Mouse (Mus musculus) CH12.LX (cell line): ENCODE data around the gene Gm21969. TPM values are rescaled to one million over a fixed set of nuclear protein-coding genes. Genes with fewer than 3 reads are reported as not detected.

Experiments used
- DNase-seq: peaks from one replicate; pipeline ENCODE4 v3.0.0-alpha.2; 2013; ENCODE audit errors: extremely low read depth
- H3K27ac ChIP-seq: 2 replicates; pipeline ENCODE4 v1.5.1; 2012; ENCODE audit warnings: low read depth, mild to moderate bottlenecking, control low read depth, moderate library complexity; ENCODE audit not compliant: insufficient read depth
- H3K27me3 ChIP-seq: replicated peaks from 2 replicates; pipeline ENCODE3; 2012; ENCODE audit warnings: inconsistent platforms
- H3K36me3 ChIP-seq, 2 experiments: replicated peaks in 1 of 2; 2 replicates each; pipeline versions ENCODE3 to v1.6.1; 2012; ENCODE audit warnings: inconsistent platforms in 1 of 2, low read length in 1 of 2, mild to moderate bottlenecking in 1 of 2, mixed read lengths in 1 of 2, moderate library complexity in 1 of 2; ENCODE audit not compliant: control insufficient read depth in 1 of 2, insufficient read depth in 1 of 2
- H3K4me1 ChIP-seq, 2 experiments: 2 replicates each; pipeline ENCODE4 v1.6.1; 2012; ENCODE audit warnings: inconsistent platforms in 1 of 2, moderate library complexity in 1 of 2; ENCODE audit not compliant: insufficient read depth in 2 of 2, control insufficient read depth in 1 of 2
- H3K4me2 ChIP-seq: 2 replicates; pipeline ENCODE4 v1.6.1; 2012; ENCODE audit warnings: low read depth, mild to moderate bottlenecking, control low read depth; ENCODE audit not compliant: poor library complexity, insufficient read depth, severe bottlenecking
- H3K4me3 ChIP-seq, 3 experiments: fragments of 150-350 bp in 1 of 3; sonication (generic) in 1 of 3; replicated peaks in 1 of 3; 2 replicates each; pipeline versions ENCODE3 to v1.5.1; 2011 to 2012; ENCODE audit warnings: low read depth in 2 of 3, low read length in 2 of 3, mild to moderate bottlenecking in 2 of 3, moderate library complexity in 2 of 3, control low read depth in 1 of 3, improper control_type of control experiment in 1 of 3, inconsistent platforms in 1 of 3, mixed read lengths in 1 of 3; ENCODE audit not compliant: poor library complexity in 1 of 3
- H3K79me2 ChIP-seq: replicated peaks from 2 replicates; pipeline ENCODE4 v1.6.1; 2012; ENCODE audit warnings: mild to moderate bottlenecking, moderate library complexity; ENCODE audit not compliant: control insufficient read depth, poor library complexity, insufficient read depth, severe bottlenecking; ENCODE audit errors: extremely low read depth
- H3K9ac ChIP-seq: 2 replicates; pipeline ENCODE4 v1.6.1; 2012; ENCODE audit warnings: low read depth, mild to moderate bottlenecking, control low read depth, moderate library complexity; ENCODE audit not compliant: insufficient read depth
- H3K9me3 ChIP-seq: replicated peaks from 2 replicates; pipeline ENCODE3; 2012; ENCODE audit warnings: low read length, inconsistent platforms, mixed read lengths
- CHD1 ChIP-seq: IDR thresholded peaks from 2 replicates; pipeline ENCODE4 v1.6.1; 2012; ENCODE audit warnings: low read depth, low read length, improper control_type of control experiment, inconsistent platforms
- CTCF ChIP-seq, 2 experiments: IDR thresholded peaks in 1 of 2; conservative IDR thresholded peaks in 1 of 2; 2 replicates each; pipeline ENCODE4 v1.5.1; 2011 to 2012; ENCODE audit warnings: low read depth in 2 of 2, low read length in 2 of 2, improper control_type of control experiment in 1 of 2, inconsistent platforms in 1 of 2, mild to moderate bottlenecking in 1 of 2, moderate library complexity in 1 of 2
- E2F4 ChIP-seq: IDR thresholded peaks from 2 replicates; pipeline ENCODE4 v1.6.1; 2011; ENCODE audit warnings: low read depth, low read length, improper control_type of control experiment; ENCODE audit not compliant: insufficient replicate concordance
- ELF1 ChIP-seq: IDR thresholded peaks from 2 replicates; pipeline ENCODE4 v1.6.1; 2014; ENCODE audit warnings: low read depth, mild to moderate bottlenecking, inconsistent platforms, low read length, improper control_type of control experiment
- ETS1 ChIP-seq: conservative IDR thresholded peaks from 2 replicates; pipeline ENCODE4 v1.6.1; 2012; ENCODE audit warnings: low read depth, mild to moderate bottlenecking, inconsistent platforms, low read length, improper control_type of control experiment, moderate library complexity
- HCFC1 ChIP-seq: IDR thresholded peaks from 2 replicates; pipeline ENCODE4 v1.6.1; 2012; ENCODE audit warnings: low read depth, mild to moderate bottlenecking, inconsistent platforms, low read length, improper control_type of control experiment
- IRF4 ChIP-seq: IDR thresholded peaks from 2 replicates; pipeline ENCODE4 v1.6.1; 2014; ENCODE audit warnings: low read depth, mild to moderate bottlenecking, inconsistent platforms, low read length, improper control_type of control experiment
- MAZ ChIP-seq: IDR thresholded peaks from 2 replicates; pipeline ENCODE4 v1.6.1; 2012; ENCODE audit warnings: low read depth, mild to moderate bottlenecking, inconsistent platforms, low read length, improper control_type of control experiment, moderate library complexity
- MYC ChIP-seq: IDR thresholded peaks from 2 replicates; pipeline ENCODE4 v1.6.1; 2011; ENCODE audit warnings: low read depth, mild to moderate bottlenecking, improper control_type of control experiment, low read length
- NRF1 ChIP-seq: IDR thresholded peaks from 2 replicates; pipeline ENCODE4 v1.6.1; 2014; ENCODE audit warnings: low read depth, mild to moderate bottlenecking, inconsistent platforms, low read length, improper control_type of control experiment, moderate library complexity
- POLR2A ChIP-seq: IDR thresholded peaks from 2 replicates; pipeline ENCODE4 v1.6.1; 2011; ENCODE audit warnings: low read depth, mild to moderate bottlenecking, improper control_type of control experiment, low read length
- RAD21 ChIP-seq: IDR thresholded peaks from 2 replicates; pipeline ENCODE4 v1.6.1; 2011; ENCODE audit warnings: low read depth, mild to moderate bottlenecking, low read length, improper control_type of control experiment, moderate library complexity
- SMC3 ChIP-seq: IDR thresholded peaks from 2 replicates; pipeline ENCODE4 v1.6.1; 2011; ENCODE audit warnings: low read depth, low read length, improper control_type of control experiment
- TBP ChIP-seq: conservative IDR thresholded peaks from 2 replicates; pipeline ENCODE4 v1.6.1; 2011; ENCODE audit warnings: low read depth, low read length, improper control_type of control experiment
- ZC3H11A ChIP-seq: IDR thresholded peaks from 2 replicates; pipeline ENCODE4 v1.6.1; 2012; ENCODE audit warnings: low read depth, mild to moderate bottlenecking, inconsistent platforms, low read length, improper control_type of control experiment
- ZKSCAN1 ChIP-seq: IDR thresholded peaks from 2 replicates; pipeline ENCODE4 v1.6.1; 2012; ENCODE audit warnings: low read depth, inconsistent platforms, low read length, improper control_type of control experiment, borderline replicate concordance
- dilution Hi-C: fragments of 300-500 bp; cut with MboI; formaldehyde crosslinking; loops from 2 replicates; pipeline ENCODE4 v1.14.3; 2020; ENCODE audit warnings: low sequenced_read_pairs; ENCODE audit not compliant: extremely low pct_unique_long_range_greater_than_20kb, extremely low pct_ligation_motif_present
- in situ Hi-C: fragments of 300-500 bp; cut with MboI; formaldehyde crosslinking; loops from 3 replicates; pipeline ENCODE4 v1.14.3; 2019; ENCODE audit warnings: low sequenced_read_pairs, low pct_ligation_motif_present, low pct_unique_long_range_greater_than_20kb, mixed read lengths
- polyA plus RNA-seq: library from polyadenylated mRNA; unstranded; fragments of >175 nt; gene quantifications from 2 replicates; pipeline ENCODE4 v1.2.1, GENCODE M21; 2012; ENCODE audit warnings: low read depth; ENCODE audit not compliant: insufficient read length
- total RNA-seq, 2 experiments: library from RNA; depleted of rRNA; stranded (reverse); fragments of 300-350 nt in 1 of 2; fragments of >200 nt in 1 of 2; gene quantifications; 2 replicates each; pipeline ENCODE4 v1.2.3; 2012 to 2014

Gm21969 gene
- total and polyA plus RNA-seq, 3 experiments, result not detected

- no peak overlapping the region for H3K4me3 ChIP-seq
- H3K4me1 ChIP-seq, result peaks cover 19 to 24% of the 10 kb centered on the region in 2 experiments
- no peak overlapping the region for H3K9ac ChIP-seq
- no peaks in the 10 kb centered on the region for H3K79me2 ChIP-seq
- no peaks in the 10 kb centered on the region for H3K27me3 ChIP-seq
- TF ChIP-seq ZC3H11A (0 out of 2 replicates have a peak, but pooled peaks have one; percentile 16), CTCF (conservative IDR thresholded peaks at IDR 0.05 in 1 of 2, IDR thresholded peaks at IDR 0.05 in 1 of 2; ENCODE audit: low read depth in 2 of 2, low read length in 2 of 2) (peak; percentile 92 to 97), ELF1 (no peak), MAZ (0 out of 2 replicates have a peak, but pooled peaks have one; percentile 20), SMC3 (peak; percentile 86), ZKSCAN1 (no peak), RAD21 (peak; percentile 90), TBP (no peak), CHD1 (no peak), E2F4 (no peak), POLR2A (no peak), MYC (no peak), IRF4 (no peak)
- H3K36me3 ChIP-seq, result peaks cover 15 to 25% of the 10 kb centered on the region in 2 experiments
- no peak overlapping the region for H3K4me2 ChIP-seq
- DNase-seq, result peak; percentile 34
- dilution Hi-C loops (no loop called here), in situ Hi-C loops (no loop called here)
- no peak overlapping the region for H3K27ac ChIP-seq
- no peaks in the 10 kb centered on the region for H3K9me3 ChIP-seq
Observed at GRCm38 (mm10) chr4:139636373-139636772, 33.4 kb downstream of the Gm21969 start.

- no peak overlapping the region for H3K4me3 ChIP-seq
- no peak for DNase-seq
- no peaks in the 10 kb centered on the region for H3K9me3 ChIP-seq
- H3K36me3 ChIP-seq, result peaks cover 20 to 35% of the 10 kb centered on the region in 2 experiments
- peaks cover 20 to 27% of the 10 kb centered on the region in 2 experiments for H3K4me1 ChIP-seq
- no peak overlapping the region for H3K9ac ChIP-seq
- TF ChIP-seq TBP, result no peak
- TF ChIP-seq IRF4, result no peak
- TF ChIP-seq NRF1, result no peak
- TF ChIP-seq HCFC1, result no peak
- TF ChIP-seq ETS1, result no peak
- in situ Hi-C loops (no loop called here), dilution Hi-C loops (no loop called here)
- H3K79me2 ChIP-seq, result no peaks in the 10 kb centered on the region
- H3K4me2 ChIP-seq, result no peak overlapping the region
- H3K27ac ChIP-seq, result no peak overlapping the region
- H3K27me3 ChIP-seq, result no peaks in the 10 kb centered on the region
Observed at GRCm38 (mm10) chr4:139637847-139638246, 34.9 kb downstream of the Gm21969 start.
